9 mouse cellular contexts compared by ENCODE assay signal in the genomic region with DNA sequence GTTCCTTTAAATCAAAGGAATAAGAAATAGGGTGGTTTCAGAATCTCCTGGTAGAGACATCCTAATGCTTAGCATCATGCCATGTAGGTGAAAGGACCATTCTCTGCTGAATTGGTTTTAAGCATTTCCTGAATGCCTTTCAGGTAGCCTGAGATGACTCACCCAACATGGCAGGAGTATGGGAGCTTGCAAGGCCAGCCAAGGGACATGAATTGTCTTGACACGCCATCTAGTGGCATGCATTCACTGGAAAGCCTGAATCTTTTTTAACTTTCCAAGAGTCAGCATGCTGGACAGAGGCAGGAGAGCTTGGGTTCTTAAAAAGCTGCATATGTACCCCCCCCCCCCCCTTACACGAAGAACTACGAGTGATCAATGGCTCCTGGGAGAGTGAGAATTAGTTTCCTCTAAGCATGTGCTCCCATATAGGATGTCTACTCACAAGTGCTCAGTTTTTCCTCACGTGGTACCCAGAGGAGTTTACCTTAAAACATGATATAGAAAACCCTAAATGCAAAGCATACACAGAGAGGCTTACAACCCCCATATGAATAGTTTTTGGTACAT. TPM values are rescaled to one million over a fixed set of nuclear protein-coding genes. Genes with fewer than 3 reads are reported as not detected.
A peak's percentile ranks its signal among the peaks of the same experiment; 100 is the strongest.
DNase-seq lines count a peak whose midpoint lies in the region; ATAC-seq and TF ChIP-seq lines count a peak whose summit lies in the region.
"Had no signal": no experiment of that assay in that cellular context is flagged by ENCODE, and none has a peak within 500 bp of the region (broad histone marks: within the 10 kb centered on the region; RNA-seq: fewer than 3 reads in every experiment).

No protein-coding gene starts in this region.

- TF ChIP-seq CTCF in heart, adult 2 months (IDR thresholded peaks at IDR 0.05): peak; percentile 68

- no peaks in the 10 kb centered on the region for H3K4me1 ChIP-seq in heart, adult 2 months (ENCODE audit: control insufficient read depth, insufficient read depth, low read length)
- no peaks in the 10 kb centered on the region for H3K4me1 ChIP-seq in embryonic facial prominence, embryonic 10.5 days
- H3K4me1 ChIP-seq in midbrain, embryonic 13.5 days (replicated peaks): no peaks in the 10 kb centered on the region
- H3K4me1 ChIP-seq in stomach, embryonic 14.5 days (ENCODE audit: control insufficient read depth, insufficient read depth, low read length): no peaks in the 10 kb centered on the region
- H3K4me1 ChIP-seq: limb, embryonic 12.5 days had no signal

- H3K27me3 ChIP-seq in heart, adult 2 months (ENCODE audit: control insufficient read depth, insufficient read depth, low read length): no peaks in the 10 kb centered on the region
- no peaks in the 10 kb centered on the region for H3K27me3 ChIP-seq in embryonic facial prominence, embryonic 10.5 days (replicated peaks; ENCODE audit: low read depth, poor library complexity, severe bottlenecking)
- no peaks in the 10 kb centered on the region; the same call in 1 of the 2 replicates for H3K27me3 ChIP-seq in midbrain, embryonic 13.5 days
- H3K27me3 ChIP-seq in stomach, embryonic 14.5 days (ENCODE audit: control insufficient read depth, insufficient read depth, low read length): no peaks in the 10 kb centered on the region
- H3K27me3 ChIP-seq: limb, embryonic 12.5 days had no signal

- no peaks in the 10 kb centered on the region for H3K36me3 ChIP-seq in heart, adult 2 months (ENCODE audit: control insufficient read depth, insufficient read depth, low read length)
- H3K36me3 ChIP-seq in embryonic facial prominence, embryonic 10.5 days (replicated peaks): no peaks in the 10 kb centered on the region
- H3K36me3 ChIP-seq in midbrain, embryonic 13.5 days: no peaks in the 10 kb centered on the region
- H3K36me3 ChIP-seq in stomach, embryonic 14.5 days (ENCODE audit: control insufficient read depth, insufficient read depth, low read length): no peaks in the 10 kb centered on the region
- H3K36me3 ChIP-seq: limb, embryonic 12.5 days had no signal

- no peak overlapping the region for H3K4me2 ChIP-seq in midbrain, embryonic 13.5 days (replicated peaks)
- no peak overlapping the region for H3K4me2 ChIP-seq in stomach, embryonic 14.5 days (replicated peaks; ENCODE audit: low read depth, low read length)
- H3K4me2 ChIP-seq: limb, embryonic 12.5 days had no signal

- WGBS in heart, adult 2 months: 12% methylated on average over 4 of the region's 4 CpGs
- 10% methylated on average over 4 of the region's 4 CpGs for WGBS in embryonic facial prominence, embryonic 10.5 days
- whole genome bisulfite sequencing in midbrain, embryonic 13.5 days: 19% methylated on average over 4 of the region's 4 CpGs
- 19% methylated on average over 4 of the region's 4 CpGs for WGBS in stomach, embryonic 14.5 days

- H3K9ac ChIP-seq in heart, adult 2 months (ENCODE audit: low read depth, low read length): no peak overlapping the region
- H3K9ac ChIP-seq in midbrain, embryonic 13.5 days (replicated peaks): no peak overlapping the region
- H3K9ac ChIP-seq in stomach, embryonic 14.5 days (replicated peaks; ENCODE audit: low read depth, low read length): no peak overlapping the region
- H3K9ac ChIP-seq: limb, embryonic 12.5 days had no signal

- H3K79me2 ChIP-seq in heart, adult 2 months (replicated peaks; ENCODE audit: control insufficient read depth, insufficient read depth, low read length): no peaks in the 10 kb centered on the region

- peak; percentile 58 to 62; a peak in 2 of 4 replicates for ATAC-seq in hematopoietic stem cell, adult 5-6 weeks (replicated peaks in 1 of 2; ENCODE audit: insufficient read depth in 1 of 2, low FRiP score in 2 of 2, low TSS enrichment in 1 of 2, low read depth in 1 of 2, poor library complexity in 2 of 2, severe bottlenecking in 2 of 2)
- ATAC-seq in midbrain, embryonic 13.5 days: peak; percentile 58
- ATAC-seq in stomach, embryonic 14.5 days (ENCODE audit: insufficient number of reproducible peaks, insufficient read depth, low FRiP score, low read depth): 0 out of 2 replicates have a peak, but pooled peaks have one; percentile 10

- TF ChIP-seq EP300 in heart, adult 2 months (IDR thresholded peaks at IDR 0.05; ENCODE audit: insufficient read depth, low read depth, low read length): no peak

- H3K27ac ChIP-seq in heart, adult 2 months: no peak overlapping the region
- no peak overlapping the region for H3K27ac ChIP-seq in embryonic facial prominence, embryonic 10.5 days (replicated peaks)
- H3K27ac ChIP-seq in midbrain, embryonic 13.5 days: no peak overlapping the region
- no peak overlapping the region for H3K27ac ChIP-seq in stomach, embryonic 14.5 days (ENCODE audit: low read length)
- H3K27ac ChIP-seq: limb, embryonic 12.5 days had no signal

- no peak for TF ChIP-seq POLR2A in heart, adult 2 months (IDR thresholded peaks at IDR 0.05; ENCODE audit: insufficient read depth, low read depth, low read length)

- intact Hi-C loops in heart, adult 2 months (cut with DNase I): loop anchor here (1.0 kb wide), 1 partner anchor 159 kb away; no protein-coding TSS in a partner anchor
- intact Hi-C loops in heart, postnatal 25 days (cut with DNase I): loop anchor here (1.0 kb wide), 1 partner anchor 159 kb away; no protein-coding TSS in a partner anchor

- no peaks in the 10 kb centered on the region for H3K9me3 ChIP-seq in embryonic facial prominence, embryonic 10.5 days
- no peaks in the 10 kb centered on the region; the same call in 1 of the 2 replicates for H3K9me3 ChIP-seq in midbrain, embryonic 13.5 days
- H3K9me3 ChIP-seq in stomach, embryonic 14.5 days (ENCODE audit: control insufficient read depth, low read depth, low read length): no peaks in the 10 kb centered on the region
- H3K9me3 ChIP-seq: limb, embryonic 12.5 days had no signal

- H3K4me3 ChIP-seq in heart, adult 2 months: no peak overlapping the region
- no peak overlapping the region for H3K4me3 ChIP-seq in embryonic facial prominence, embryonic 10.5 days
- H3K4me3 ChIP-seq in midbrain, embryonic 13.5 days (replicated peaks): no peak overlapping the region
- H3K4me3 ChIP-seq in stomach, embryonic 14.5 days (ENCODE audit: low read depth, low read length): no peak overlapping the region
- H3K4me3 ChIP-seq: limb, embryonic 12.5 days had no signal

- peak; percentile 26 to 29 for DNase-seq in heart, adult 2 months
- DNase-seq in heart, postnatal 25 days (ENCODE audit: low spot score): no peak
- peak; percentile 78 for DNase-seq in adrenal gland, postnatal 10 days
- peak; percentile 67 for DNase-seq in embryonic facial prominence, embryonic 10.5 days (ENCODE audit: low spot score)
- peak; percentile 63 for DNase-seq in layer of hippocampus, adult 9-10 months (ENCODE audit: low spot score)

RNA-seq across cellular contexts. Expression of a gene that starts 59.7 kb away (rescaled TPM):
- total RNA-seq in heart, adult 2 months (2021): 1 to 10 TPM; 6.6 to 9.2 TPM
- 8.5 and 15.0 TPM in 2 replicates for polyA plus RNA-seq in heart, adult 2 months (2012; rRNA removed)
- total RNA-seq in heart, postnatal 25 days (2021): 10 to 100 TPM; 10.2 to 10.6 TPM
- total RNA-seq in adrenal gland, postnatal 10 days (2021): 10 to 100 TPM; 18.4 to 19.1 TPM
- 62.9 and 64.6 TPM in 2 replicates for polyA plus RNA-seq in embryonic facial prominence, embryonic 10.5 days (2016; fragmentation: Nextera tagmentation; extraction: Ambion mirVana)
- total RNA-seq in hematopoietic stem cell, adult 5-6 weeks (2017): 39.3 and 43.5 TPM in 2 replicates
- 79.8 and 83.0 TPM in 2 replicates for polyA plus RNA-seq in midbrain, embryonic 13.5 days (2015; fragmentation: Nextera tagmentation; extraction: Ambion mirVana)
- 50.1 and 56.0 TPM in 2 replicates for polyA plus RNA-seq in stomach, embryonic 14.5 days (2014; fragmentation: Nextera tagmentation; extraction: Ambion mirVana)

Comparison
In these comparisons a context has a peak if more than half of its experiments do, and no peak if none do; other contexts are left out.
1. ATAC-seq: peak in every context shown above with its lines; median percentile 60 in hematopoietic stem cell, adult 5-6 weeks; 58 in midbrain, embryonic 13.5 days; 10 in stomach, embryonic 14.5 days.